ENCODE assay signal across 8 mouse cellular contexts in genomic region chr4:123342642-123343470, GRCm38 (mm10). TPM values are rescaled to one million over a fixed set of nuclear protein-coding genes. Genes with fewer than 3 reads are reported as not detected.
DNase-seq lines count a peak whose midpoint lies in the region; ATAC-seq and TF ChIP-seq lines count a peak whose summit lies in the region.

Gene Bmp8a, minus strand, starts transcription at chr4:123343252.

- peaks cover 40% of the 10 kb centered on the region for H3K27me3 ChIP-seq in intestine, embryonic 14.5 days (replicated peaks; ENCODE audit: control insufficient read depth, insufficient read depth, low read length)
- H3K27me3 ChIP-seq in liver, embryonic 14.5 days (ENCODE audit: control insufficient read depth, insufficient read depth, low read length), result peaks cover 29% of the 10 kb centered on the region
- no peaks in the 10 kb centered on the region for H3K27me3 ChIP-seq in stomach, postnatal 0 days (ENCODE audit: control insufficient read depth, insufficient read depth, low read length)

- TF ChIP-seq EP300 in liver, embryonic 14.5 days (IDR thresholded peaks at IDR 0.05; ENCODE audit: low read depth), result no peak
- no peak for TF ChIP-seq EP300 in stomach, postnatal 0 days (optimal IDR thresholded peaks at IDR 0.05)

- under 1% methylated on average over 65 of the region's 65 CpGs for WGBS in intestine, embryonic 14.5 days
- WGBS in liver, embryonic 14.5 days (ENCODE audit: insufficient replicate concordance), result 1% methylated on average over 65 of the region's 65 CpGs
- under 1% methylated on average over 64 of the region's 65 CpGs for WGBS in stomach, postnatal 0 days

- peak within 1 kb of the TSS; percentile 2; the same call in 1 of the 2 replicates for H3K9ac ChIP-seq in intestine, embryonic 14.5 days (ENCODE audit: low read length)
- H3K9ac ChIP-seq in liver, embryonic 14.5 days (replicated peaks), result no peak within 1 kb of the TSS
- H3K9ac ChIP-seq in stomach, postnatal 0 days (ENCODE audit: low read length), result 0 out of 2 replicates have a peak within 1 kb of the TSS, but pooled peaks have one; percentile 5

- TF ChIP-seq CTCF in layer of hippocampus, adult 2 months (conservative IDR thresholded peaks at IDR 0.05), result no peak
- TF ChIP-seq CTCF in liver, embryonic 14.5 days (IDR thresholded peaks at IDR 0.05; ENCODE audit: low read depth), result no peak
- no peak for TF ChIP-seq CTCF in stomach, postnatal 0 days (IDR thresholded peaks at IDR 0.05; ENCODE audit: low read depth)

- H3K4me1 ChIP-seq in intestine, embryonic 14.5 days (replicated peaks; ENCODE audit: control insufficient read depth, insufficient read depth, low read length), result peaks cover 11% of the 10 kb centered on the region; the same call in 1 of the 2 replicates
- peaks cover 0 to 3% of the 10 kb centered on the region in 2 experiments; a peak in 1 of 4 replicates for H3K4me1 ChIP-seq in liver, embryonic 14.5 days (replicated peaks; ENCODE audit: control insufficient read depth in 2 of 2, insufficient read depth in 2 of 2, low read length in 1 of 2)
- H3K4me1 ChIP-seq in stomach, postnatal 0 days (replicated peaks; ENCODE audit: control insufficient read depth, insufficient read depth), result no peaks in the 10 kb centered on the region; the same call in 1 of the 2 replicates

- peak within 1 kb of the TSS; percentile 59 for H3K4me2 ChIP-seq in intestine, embryonic 14.5 days (ENCODE audit: low read length)
- peak within 1 kb of the TSS; percentile 83 for H3K4me2 ChIP-seq in liver, embryonic 14.5 days (ENCODE audit: low read depth)
- H3K4me2 ChIP-seq in stomach, postnatal 0 days (replicated peaks; ENCODE audit: low read depth), result peak within 1 kb of the TSS; percentile 89

- H3K36me3 ChIP-seq in intestine, embryonic 14.5 days (ENCODE audit: control insufficient read depth, insufficient read depth, low read length), result no peaks in the 10 kb centered on the region
- no peaks in the 10 kb centered on the region for H3K36me3 ChIP-seq in liver, embryonic 14.5 days (replicated peaks; ENCODE audit: control insufficient read depth, insufficient read depth, low read depth)
- no peaks in the 10 kb centered on the region for H3K36me3 ChIP-seq in stomach, postnatal 0 days (ENCODE audit: control insufficient read depth, insufficient read depth, low read length)

- peak; percentile 90 for ATAC-seq in common myeloid progenitor, adult 5-6 weeks (replicated peaks; ENCODE audit: low read depth, poor library complexity, severe bottlenecking)
- peak; percentile 89 for ATAC-seq in intestine, embryonic 14.5 days (replicated peaks; ENCODE audit: low FRiP score, low TSS enrichment, low read depth)
- peak; percentile 82 for ATAC-seq in liver, embryonic 14.5 days (ENCODE audit: insufficient read depth)
- peak; percentile 81 for ATAC-seq in stomach, postnatal 0 days (ENCODE audit: low FRiP score, low TSS enrichment)

- no peak for DNase-seq in layer of hippocampus, adult 2 months (ENCODE audit: low spot score in 2 of 2)
- no peak for DNase-seq in layer of hippocampus, adult 9-11 months
- peak; percentile 47 to 53 for DNase-seq in gastrocnemius, postnatal 36 days
- DNase-seq in intestine, embryonic 14.5 days (ENCODE audit: low spot score), result peak; percentile 89
- peak; percentile 28 to 46 (median 37) for DNase-seq in liver, embryonic 14.5 days (ENCODE audit: low read depth in 3 of 3, low spot score in 3 of 3)
- DNase-seq in natural killer cell, adult 2 months (ENCODE audit: low spot score in 2 of 2), result peak; percentile 28 to 50
- peak; percentile 79 for DNase-seq in stomach, postnatal 0 days (ENCODE audit: low spot score)

- H3K4me3 ChIP-seq in layer of hippocampus, adult 2 months, result peak within 1 kb of the TSS; percentile 37
- peak within 1 kb of the TSS; percentile 47 for H3K4me3 ChIP-seq in intestine, embryonic 14.5 days (ENCODE audit: low read depth, low read length)
- H3K4me3 ChIP-seq in liver, embryonic 14.5 days (ENCODE audit: insufficient read depth in 1 of 2, low read depth in 2 of 2, low read length in 2 of 2), result peak within 1 kb of the TSS; percentile 45 to 60
- peak within 1 kb of the TSS; percentile 48 for H3K4me3 ChIP-seq in stomach, postnatal 0 days (ENCODE audit: low read depth, low read length)

- H3K27ac ChIP-seq in layer of hippocampus, adult 2 months, result no peak within 1 kb of the TSS
- H3K27ac ChIP-seq in intestine, embryonic 14.5 days (ENCODE audit: low read depth), result no peak within 1 kb of the TSS
- no peak within 1 kb of the TSS for H3K27ac ChIP-seq in liver, embryonic 14.5 days
- H3K27ac ChIP-seq in stomach, postnatal 0 days (replicated peaks), result peak within 1 kb of the TSS; percentile 58

- intact Hi-C loops in gastrocnemius, postnatal 36 days (cut with DNase I), result no loop called here

- no peaks in the 10 kb centered on the region for H3K9me3 ChIP-seq in intestine, embryonic 14.5 days (ENCODE audit: control insufficient read depth, low read length)
- H3K9me3 ChIP-seq in liver, embryonic 14.5 days (ENCODE audit: control insufficient read depth, low read length), result no peaks in the 10 kb centered on the region
- H3K9me3 ChIP-seq in stomach, postnatal 0 days (ENCODE audit: control insufficient read depth, low read length), result no peaks in the 10 kb centered on the region

RNA-seq across cellular contexts. Expression of gene Bmp8a, which starts in this region (rescaled TPM):
- under 1 TPM in 1 of 2 experiments, not detected in 1; 0.15 TPM for total RNA-seq in layer of hippocampus, adult 2 months (2021)
- not detected in 2 replicates for total RNA-seq in common myeloid progenitor, adult 5-6 weeks (2017)
- total RNA-seq in gastrocnemius, postnatal 36 days (2021), result 1 to 10 TPM in 1 of 2 experiments, under 1 TPM in 1; 0.38 to 1.6 TPM
- 0.12 and 0.19 TPM in 2 replicates for polyA plus RNA-seq in intestine, embryonic 14.5 days (2014; fragmentation: Nextera tagmentation; extraction: Ambion mirVana)
- polyA plus RNA-seq in liver, embryonic 14.5 days (2012; rRNA removed), result 0.08 and 0.14 TPM in 2 replicates
- 0.16 TPM in 1 of 2 replicates, not detected in the other for polyA plus RNA-seq in liver, embryonic 14.5 days (2014; fragmentation: Nextera tagmentation; extraction: Ambion mirVana)
- 0.67 and 0.97 TPM in 2 replicates for polyA plus RNA-seq in stomach, postnatal 0 days (2015; fragmentation: Nextera tagmentation; extraction: Ambion mirVana)

Comparison
In these comparisons a context has a peak if more than half of its experiments do, and no peak if none do; other contexts are left out.
1. Peak in ATAC-seq in common myeloid progenitor, adult 5-6 weeks; RNA of the gene not detected or under 1 TPM.
2. Peak in DNase-seq, ATAC-seq, H3K4me3 ChIP-seq, H3K9ac ChIP-seq and H3K4me2 ChIP-seq in intestine, embryonic 14.5 days; RNA of the gene not detected or under 1 TPM.
3. Peak in DNase-seq, ATAC-seq, H3K4me3 ChIP-seq and H3K4me2 ChIP-seq in liver, embryonic 14.5 days; RNA of the gene not detected or under 1 TPM.
4. Peak in DNase-seq, ATAC-seq, H3K4me3 ChIP-seq, H3K27ac ChIP-seq, H3K9ac ChIP-seq and H3K4me2 ChIP-seq in stomach, postnatal 0 days; RNA of the gene not detected or under 1 TPM.
5. DNase-seq: peak in gastrocnemius, postnatal 36 days (2 of 2) and natural killer cell, adult 2 months (2 of 2); none in layer of hippocampus, adult 2 months (0 of 2) and layer of hippocampus, adult 9-11 months (single experiment).
6. Peak in every context shown above with its lines, with median percentiles within 50 percentile points of each other: H3K4me3 ChIP-seq, ATAC-seq and H3K4me2 ChIP-seq.